Mouse (Mus musculus) MEL (cell line): ENCODE results near the gene Focad. TPM values are rescaled to one million over a fixed set of nuclear protein-coding genes. Genes with fewer than 3 reads are reported as not detected.

Experiments used
- DNase-seq: peaks from one replicate; pipeline ENCODE4 v3.0.0; 2011; ENCODE audit warnings: low read depth, low spot score
- H3K27ac ChIP-seq: 2 replicates; pipeline ENCODE4 v1.5.1; 2012; ENCODE audit warnings: low read depth, mild to moderate bottlenecking, control low read depth, low read length, moderate library complexity; ENCODE audit not compliant: control insufficient read depth
- H3K27me3 ChIP-seq, 2 experiments: fragments of 150-350 bp in 1 of 2; sonication (generic) in 1 of 2; 2 replicates each; pipeline ENCODE4 v1.6.1; 2012; ENCODE audit warnings: low read length in 2 of 2, mild to moderate bottlenecking in 2 of 2, improper control_type of control experiment in 1 of 2, moderate library complexity in 1 of 2; ENCODE audit not compliant: insufficient read depth in 2 of 2, control insufficient read depth in 1 of 2
- H3K36me3 ChIP-seq, 2 experiments: 2 replicates each; pipeline ENCODE4 v1.6.1; 2012 to 2014; ENCODE audit warnings: low read length in 2 of 2, improper control_type of control experiment in 1 of 2, inconsistent platforms in 1 of 2, mild to moderate bottlenecking in 1 of 2; ENCODE audit not compliant: insufficient read depth in 2 of 2, control insufficient read depth in 1 of 2
- H3K4me1 ChIP-seq, 2 experiments: fragments of 150-350 bp in 1 of 2; sonication (generic) in 1 of 2; 2 replicates each; pipeline ENCODE4 v1.6.1; 2012; ENCODE audit warnings: low read length in 2 of 2, improper control_type of control experiment in 1 of 2, mild to moderate bottlenecking in 1 of 2; ENCODE audit not compliant: insufficient read depth in 2 of 2, control insufficient read depth in 1 of 2
- H3K4me3 ChIP-seq, 2 experiments: fragments of 150-350 bp in 1 of 2; sonication (generic) in 1 of 2; 2 replicates each; pipeline ENCODE4 v1.5.1; 2012; ENCODE audit warnings: low read depth in 2 of 2, low read length in 2 of 2, mild to moderate bottlenecking in 2 of 2, moderate library complexity in 2 of 2, control low read depth in 1 of 2, improper control_type of control experiment in 1 of 2; ENCODE audit not compliant: control insufficient read depth in 1 of 2, insufficient read depth in 1 of 2
- H3K79me2 ChIP-seq: 2 replicates; pipeline ENCODE4 v1.6.1; 2012; ENCODE audit warnings: mild to moderate bottlenecking, low read length, moderate library complexity; ENCODE audit not compliant: control insufficient read depth, poor library complexity, insufficient read depth
- H3K9ac ChIP-seq: 2 replicates; pipeline ENCODE4 v1.6.1; 2012; ENCODE audit warnings: low read depth, mild to moderate bottlenecking, control low read depth, low read length, moderate library complexity; ENCODE audit not compliant: control insufficient read depth, poor library complexity, severe bottlenecking
- H3K9me3 ChIP-seq: fragments of 150-350 bp; sonication (generic); replicated peaks from 2 replicates; pipeline ENCODE4 v1.6.1; 2012; ENCODE audit warnings: mild to moderate bottlenecking, low read length, improper control_type of control experiment, moderate library complexity; ENCODE audit not compliant: insufficient read depth
- CTCF ChIP-seq, 3 experiments: IDR thresholded peaks in 2 of 3; conservative IDR thresholded peaks in 1 of 3; 2 replicates each; pipeline ENCODE4 v1.5.1; 2011 to 2012; ENCODE audit warnings: low read length in 3 of 3, low read depth in 2 of 3, mild to moderate bottlenecking in 2 of 3, improper control_type of control experiment in 1 of 3, inconsistent platforms in 1 of 3, mixed read lengths in 1 of 3, moderate library complexity in 1 of 3; ENCODE audit not compliant: control insufficient read depth in 1 of 3, insufficient read depth in 1 of 3, poor library complexity in 1 of 3, severe bottlenecking in 1 of 3
- ELF1 ChIP-seq: IDR thresholded peaks from 2 replicates; pipeline ENCODE4 v1.6.1; 2014; ENCODE audit warnings: low read depth, mild to moderate bottlenecking, inconsistent platforms, low read length, improper control_type of control experiment, moderate library complexity
- EP300 ChIP-seq, 2 experiments: IDR thresholded peaks; 2 replicates each; pipeline ENCODE4 v1.6.1; 2011; ENCODE audit warnings: improper control_type of control experiment in 2 of 2, low read length in 2 of 2, low read depth in 1 of 2, mild to moderate bottlenecking in 1 of 2
- ETS1 ChIP-seq: IDR thresholded peaks from 2 replicates; pipeline ENCODE4 v1.6.1; 2012; ENCODE audit warnings: low read depth, mild to moderate bottlenecking, inconsistent platforms, low read length, improper control_type of control experiment, moderate library complexity
- GABPA ChIP-seq: IDR thresholded peaks from 2 replicates; pipeline ENCODE4 v1.6.1; 2012; ENCODE audit warnings: low read depth, mild to moderate bottlenecking, inconsistent platforms, low read length, improper control_type of control experiment, moderate library complexity
- HCFC1 ChIP-seq: IDR thresholded peaks from 2 replicates; pipeline ENCODE4 v1.6.1; 2012; ENCODE audit warnings: low read depth, mild to moderate bottlenecking, inconsistent platforms, low read length, improper control_type of control experiment, moderate library complexity
- JUND ChIP-seq: IDR thresholded peaks from 2 replicates; pipeline ENCODE4 v1.6.1; 2011; ENCODE audit warnings: low read depth, mild to moderate bottlenecking, improper control_type of control experiment, low read length
- KAT2A ChIP-seq: conservative IDR thresholded peaks from 2 replicates; pipeline ENCODE4 v1.6.1; 2012; ENCODE audit warnings: low read depth, low read length, improper control_type of control experiment, inconsistent platforms
- MAFK ChIP-seq: IDR thresholded peaks from 2 replicates; pipeline ENCODE4 v1.6.1; 2011; ENCODE audit warnings: low read depth, mild to moderate bottlenecking, low read length, improper control_type of control experiment, borderline replicate concordance
- MAX ChIP-seq: IDR thresholded peaks from 2 replicates; pipeline ENCODE4 v1.6.1; 2011; ENCODE audit warnings: low read length, improper control_type of control experiment
- MAZ ChIP-seq: IDR thresholded peaks from 2 replicates; pipeline ENCODE4 v1.6.1; 2012; ENCODE audit warnings: low read depth, mild to moderate bottlenecking, inconsistent platforms, low read length, improper control_type of control experiment
- MYB ChIP-seq: IDR thresholded peaks from 2 replicates; pipeline ENCODE4 v1.6.1; 2011; ENCODE audit warnings: mild to moderate bottlenecking, low read depth, low read length, improper control_type of control experiment
- MYC ChIP-seq: IDR thresholded peaks from 2 replicates; pipeline ENCODE4 v1.6.1; 2011; ENCODE audit warnings: low read depth, mild to moderate bottlenecking, low read length, improper control_type of control experiment, moderate library complexity
- NRF1 ChIP-seq: IDR thresholded peaks from 2 replicates; pipeline ENCODE4 v1.6.1; 2014; ENCODE audit warnings: low read depth, mild to moderate bottlenecking, inconsistent platforms, low read length, improper control_type of control experiment, moderate library complexity; ENCODE audit not compliant: poor library complexity, insufficient read depth, severe bottlenecking
- POLR2A ChIP-seq, 2 experiments: IDR thresholded peaks; 2 replicates each; pipeline ENCODE4 v1.6.1; 2011 to 2012; ENCODE audit warnings: low read length in 2 of 2, mild to moderate bottlenecking in 2 of 2, control low read depth in 1 of 2, improper control_type of control experiment in 1 of 2, low read depth in 1 of 2, moderate library complexity in 1 of 2; ENCODE audit not compliant: control insufficient read depth in 1 of 2, insufficient read depth in 1 of 2, poor library complexity in 1 of 2
- POLR2AphosphoS2 ChIP-seq: IDR thresholded peaks from 2 replicates; pipeline ENCODE4 v1.6.1; 2011; ENCODE audit warnings: low read length, improper control_type of control experiment
- POLR2AphosphoS5 ChIP-seq: IDR thresholded peaks from 2 replicates; pipeline ENCODE4 v1.6.1; 2012; ENCODE audit warnings: low read depth, borderline replicate concordance, mild to moderate bottlenecking, inconsistent platforms, low read length, moderate library complexity, mixed read lengths
- RAD21 ChIP-seq: IDR thresholded peaks from 2 replicates; pipeline ENCODE4 v1.6.1; 2011; ENCODE audit warnings: mild to moderate bottlenecking, low read depth, low read length, improper control_type of control experiment
- RCOR1 ChIP-seq: IDR thresholded peaks from 2 replicates; pipeline ENCODE4 v1.6.1; 2012; ENCODE audit warnings: low read depth, mild to moderate bottlenecking, inconsistent platforms, low read length, improper control_type of control experiment
- SIN3A ChIP-seq: IDR thresholded peaks from 2 replicates; pipeline ENCODE4 v1.6.1; 2012; ENCODE audit warnings: low read length, improper control_type of control experiment, inconsistent platforms
- TAL1 ChIP-seq: IDR thresholded peaks from 2 replicates; pipeline ENCODE4 v1.6.1; 2012; ENCODE audit warnings: mild to moderate bottlenecking, inconsistent platforms, low read length, moderate library complexity, mixed read lengths
- TBP ChIP-seq: IDR thresholded peaks from 2 replicates; pipeline ENCODE4 v1.8.0; 2011; ENCODE audit warnings: low read depth, low read length, improper control_type of control experiment
- UBTF ChIP-seq: IDR thresholded peaks from 2 replicates; pipeline ENCODE4 v1.6.1; 2012; ENCODE audit warnings: low read depth, mild to moderate bottlenecking, inconsistent platforms, low read length, improper control_type of control experiment, moderate library complexity, borderline replicate concordance; ENCODE audit not compliant: insufficient read depth
- USF1 ChIP-seq: IDR thresholded peaks from 2 replicates; pipeline ENCODE4 v1.6.1; 2014; ENCODE audit warnings: low read depth, mild to moderate bottlenecking, inconsistent platforms, low read length, improper control_type of control experiment, moderate library complexity
- USF2 ChIP-seq, 2 experiments: IDR thresholded peaks; 2 replicates each; pipeline ENCODE4 v1.6.1; 2011 to 2012; ENCODE audit warnings: improper control_type of control experiment in 2 of 2, low read length in 2 of 2, borderline replicate concordance in 1 of 2, inconsistent platforms in 1 of 2, low read depth in 1 of 2, mild to moderate bottlenecking in 1 of 2; ENCODE audit not compliant: insufficient read depth in 1 of 2
- ZC3H11A ChIP-seq: IDR thresholded peaks from 2 replicates; pipeline ENCODE4 v1.6.1; 2012; ENCODE audit warnings: low read depth, mild to moderate bottlenecking, inconsistent platforms, low read length, improper control_type of control experiment
- ZKSCAN1 ChIP-seq: IDR thresholded peaks from 2 replicates; pipeline ENCODE4 v1.6.1; 2012; ENCODE audit warnings: low read depth, mild to moderate bottlenecking, inconsistent platforms, low read length, improper control_type of control experiment, moderate library complexity
- ZMIZ1 ChIP-seq: IDR thresholded peaks from 2 replicates; pipeline ENCODE4 v1.6.1; 2012; ENCODE audit warnings: low read depth, mild to moderate bottlenecking, inconsistent platforms, low read length, improper control_type of control experiment, moderate library complexity
- ZNF384 ChIP-seq: IDR thresholded peaks from 2 replicates; pipeline ENCODE4 v1.6.1; 2012; ENCODE audit warnings: low read depth, mild to moderate bottlenecking, inconsistent platforms, low read length, improper control_type of control experiment
- polyA plus RNA-seq, 2 experiments: library from polyadenylated mRNA; stranded (reverse) in 1 of 2; unstranded in 1 of 2; fragments of >175 nt in 1 of 2; fragments of >200 nt in 1 of 2; gene quantifications; 2 replicates each; pipeline versions ENCODE4 v1.2.1 to v1.2.4; 2012; ENCODE audit warnings: low replicate concordance in 2 of 2, low read depth in 1 of 2; ENCODE audit not compliant: insufficient read length in 2 of 2, insufficient read depth in 1 of 2, missing spikeins in 1 of 2
- total RNA-seq: library from RNA; depleted of rRNA; stranded (reverse); fragments of 300-350 nt; gene quantifications from 2 replicates; pipeline ENCODE4 v1.2.3, GENCODE M21; 2012

Gene Focad
- total and polyA plus RNA-seq, 3 experiments, result 17.8 to 19.7 TPM; not detected in 1

DNA sequence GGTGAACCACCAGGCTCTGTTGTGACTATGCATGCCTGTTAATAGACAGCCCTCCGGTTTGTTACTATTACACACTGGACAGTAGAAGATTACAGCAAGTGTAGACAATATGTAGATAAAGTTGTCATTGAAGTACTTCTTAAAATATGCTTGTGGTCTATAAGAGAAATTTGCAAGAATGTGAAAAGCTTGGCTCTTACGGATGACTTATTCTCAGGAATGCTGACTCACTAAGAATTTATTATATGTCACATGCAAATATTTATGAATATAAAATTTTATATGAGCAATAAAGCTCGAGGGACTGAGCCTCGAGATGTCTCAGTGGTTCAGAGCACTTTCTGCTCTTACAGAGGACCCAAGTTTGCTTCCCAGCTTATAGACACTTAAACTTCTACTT, 240.1 kb downstream of the Focad start:
- Histone ChIP-seq H3K79me2 (no peaks in the 10 kb centered on the region), H3K27me3 (no peaks in the 10 kb centered on the region), H3K9ac (no peak overlapping the region), H3K4me3 (no peak overlapping the region), H3K9me3 (no peaks in the 10 kb centered on the region), H3K27ac (no peak overlapping the region), H3K4me1 (peaks cover 20 to 22% of the 10 kb centered on the region in 2 experiments), H3K36me3 (peaks cover 0 to 26% of the 10 kb centered on the region in 2 experiments; a peak in 2 of 4 replicates)
- no peak for DNase-seq
- no peak for TF ChIP-seq RAD21
- TF ChIP-seq ZC3H11A, result no peak
- no peak for TF ChIP-seq USF1
- no peak for TF ChIP-seq USF2 (IDR thresholded peaks at IDR 0.05; ENCODE audit: borderline replicate concordance in 1 of 2, insufficient read depth in 1 of 2, low read depth in 1 of 2, low read length in 2 of 2)
- TF ChIP-seq KAT2A, result no peak
- TF ChIP-seq MYB, result no peak
- no peak for TF ChIP-seq TAL1
- no peak for TF ChIP-seq HCFC1
- TF ChIP-seq ZMIZ1, result no peak
- TF ChIP-seq ZNF384, result no peak

GRCm38 (mm10) chr4:88336753-88337152, 242.3 kb downstream of the Focad start:
- peak; percentile 88 for DNase-seq
- peak; percentile 78 for TF ChIP-seq MYB
- TF ChIP-seq ZMIZ1, result no peak
- TF ChIP-seq HCFC1, result no peak
- TF ChIP-seq USF2 (IDR thresholded peaks at IDR 0.05; ENCODE audit: borderline replicate concordance in 1 of 2, insufficient read depth in 1 of 2, low read depth in 1 of 2, low read length in 2 of 2), result no peak
- TF ChIP-seq TAL1, result peak; percentile 7; the same call in 1 of the 2 replicates
- TF ChIP-seq ELF1, result no peak
- no peak for TF ChIP-seq POLR2A (IDR thresholded peaks at IDR 0.05; ENCODE audit: control insufficient read depth in 1 of 2, insufficient read depth in 1 of 2, low read depth in 1 of 2, low read length in 2 of 2, poor library complexity in 1 of 2)
- peak; percentile 40; the same call in 1 of the 2 replicates for TF ChIP-seq GABPA
- TF ChIP-seq ZNF384, result no peak
- peak; percentile 67 for TF ChIP-seq TBP
- TF ChIP-seq POLR2AphosphoS5, result no peak
- TF ChIP-seq RCOR1, result peak; percentile 21; the same call in 1 of the 2 replicates
- TF ChIP-seq MAFK, result no peak; the same call in 1 of the 2 replicates
- no peak for TF ChIP-seq UBTF
- peak; percentile 90 to 91 for TF ChIP-seq EP300 (IDR thresholded peaks at IDR 0.05; ENCODE audit: low read depth in 1 of 2, low read length in 2 of 2)
- TF ChIP-seq CTCF (IDR thresholded peaks at IDR 0.05 in 2 of 3, conservative IDR thresholded peaks at IDR 0.05 in 1 of 3; ENCODE audit: control insufficient read depth in 1 of 3, insufficient read depth in 1 of 3, low read depth in 2 of 3, low read length in 3 of 3, poor library complexity in 1 of 3, severe bottlenecking in 1 of 3), result no peak
- TF ChIP-seq MYC, result no peak
- TF ChIP-seq ZKSCAN1, result no peak
- TF ChIP-seq POLR2AphosphoS2, result no peak
- TF ChIP-seq SIN3A, result 0 out of 2 replicates have a peak, but pooled peaks have one; percentile 38
- TF ChIP-seq NRF1, result no peak
- TF ChIP-seq USF1, result no peak
- no peak for TF ChIP-seq MAX
- TF ChIP-seq ZC3H11A, result no peak
- no peak for TF ChIP-seq JUND
- 0 out of 2 replicates have a peak, but pooled peaks have one; percentile 12 for TF ChIP-seq MAZ
- TF ChIP-seq ETS1, result peak; percentile 50

More at GRCm38 (mm10) chr4:88336753-88337152, 242.3 kb downstream of the Focad start:
- no peak overlapping the region for H3K4me3 ChIP-seq
- no peak overlapping the region; the same call in 1 of the 2 replicates for H3K9ac ChIP-seq
- peaks cover 20 to 22% of the 10 kb centered on the region in 2 experiments for H3K4me1 ChIP-seq
- H3K36me3 ChIP-seq, result peaks cover 0 to 26% of the 10 kb centered on the region in 2 experiments; a peak in 2 of 4 replicates
- H3K79me2 ChIP-seq, result no peaks in the 10 kb centered on the region
- H3K27me3 ChIP-seq, result no peaks in the 10 kb centered on the region
- H3K9me3 ChIP-seq, result no peaks in the 10 kb centered on the region
- peak overlapping the region; percentile 71; the same call in 1 of the 2 replicates for H3K27ac ChIP-seq
